Mouse (Mus musculus) layer of hippocampus, adult 11-12 months (tissue): ENCODE measurements at regions not wholly inside any gene's neighbourhood (a gene's known extent, or its start where the extent isn't known, plus 50 kb on each side); places are given as distances from the start of the nearest gene placed in this dataset.

ENCODE experiments used
- DNase-seq: peaks from one replicate; pipeline ENCODE4 v3.0.0; 2022; ENCODE audit warnings: low spot score

GRCm38 (mm10) chr2:8291357-8291756 lies 782.0 kb upstream of the Celf2 start:
- DNase-seq: no peak

GRCm38 (mm10) chr2:8287403-8287802 lies 778.0 kb upstream of the Celf2 start:
- DNase-seq: no peak

- DNase-seq: no peak
Measured at GRCm38 (mm10) chr2:8276127-8276773, 766.9 kb upstream of the Celf2 start.
